Mouse (Mus musculus): ENCODE data around the gene Glrx5. TPM values are rescaled to one million over a fixed set of nuclear protein-coding genes. Genes with fewer than 3 reads are reported as not detected.
A peak's percentile ranks its signal among the peaks of the same experiment; 100 is the strongest.

The Glrx5 gene
- polyA plus RNA-seq, 1 experiment from 2014 or later: 148 TPM

- no peak overlapping the region for H3K4me2 ChIP-seq (replicated peaks)
- peaks cover 15% of the 10 kb centered on the region for H3K9me3 ChIP-seq
- 81% methylated on average over 7 of the region's 7 CpGs for WGBS
- H3K4me3 ChIP-seq (replicated peaks): no peak overlapping the region
- H3K9ac ChIP-seq (replicated peaks): no peak overlapping the region
- no peak overlapping the region for H3K27ac ChIP-seq
- peaks cover 6% of the 10 kb centered on the region; the same call in 1 of the 2 replicates for H3K4me1 ChIP-seq (replicated peaks)
- H3K27me3 ChIP-seq: no peaks in the 10 kb centered on the region
- ATAC-seq: no peak
- 0 out of 2 replicates have a peak, but pooled peaks cover 4% of the 10 kb centered on the region for H3K36me3 ChIP-seq
Observed at GRCm38 (mm10) chr12:105022141-105022540, 10.3 kb upstream of the Glrx5 start.

- no peak overlapping the region for H3K27ac ChIP-seq
- no peak overlapping the region for H3K4me2 ChIP-seq (replicated peaks)
- no peak overlapping the region for H3K9ac ChIP-seq (replicated peaks)
- no peak overlapping the region for H3K4me3 ChIP-seq (replicated peaks)
- H3K27me3 ChIP-seq: no peaks in the 10 kb centered on the region
- 0 out of 2 replicates have a peak, but pooled peaks cover 4% of the 10 kb centered on the region for H3K36me3 ChIP-seq
- 98% methylated on average over 9 of the region's 9 CpGs for WGBS
- no peak for ATAC-seq
- H3K4me1 ChIP-seq (replicated peaks): peaks cover 6% of the 10 kb centered on the region; the same call in 1 of the 2 replicates
- peaks cover 15% of the 10 kb centered on the region for H3K9me3 ChIP-seq
Observed at GRCm38 (mm10) chr12:105022776-105023175, 9.7 kb upstream of the Glrx5 start.

- H3K4me3 ChIP-seq (replicated peaks): no peak overlapping the region
- no peaks in the 10 kb centered on the region for H3K27me3 ChIP-seq
- ATAC-seq: peak; percentile 37; the same call in 1 of the 2 replicates
- H3K9ac ChIP-seq (replicated peaks): no peak overlapping the region
- peaks cover 4% of the 10 kb centered on the region for H3K4me1 ChIP-seq (replicated peaks)
- WGBS: 52% methylated on average over 8 of the region's 8 CpGs
- H3K4me2 ChIP-seq (replicated peaks): no peak overlapping the region
- peaks cover 23% of the 10 kb centered on the region for H3K36me3 ChIP-seq
- peaks cover 15% of the 10 kb centered on the region for H3K9me3 ChIP-seq
- H3K27ac ChIP-seq: no peak overlapping the region
Observed at GRCm38 (mm10) chr12:105025271-105025946, 7.1 kb upstream of the Glrx5 start.

GRCm38 (mm10) chr12:105025947-105026586 lies 6.4 kb upstream of the Glrx5 start:
- H3K27ac ChIP-seq: no peak overlapping the region
- 52% methylated on average over 10 of the region's 10 CpGs for WGBS
- no peak for ATAC-seq
- H3K36me3 ChIP-seq: peaks cover 24% of the 10 kb centered on the region
- peaks cover 11% of the 10 kb centered on the region for H3K4me1 ChIP-seq (replicated peaks)
- no peaks in the 10 kb centered on the region for H3K27me3 ChIP-seq
- no peak overlapping the region for H3K9ac ChIP-seq (replicated peaks)
- no peak overlapping the region for H3K4me3 ChIP-seq (replicated peaks)
- H3K9me3 ChIP-seq: peaks cover 15% of the 10 kb centered on the region
- H3K4me2 ChIP-seq (replicated peaks): no peak overlapping the region

- ATAC-seq: no peak
- Histone ChIP-seq H3K36me3 (peaks cover 24% of the 10 kb centered on the region), H3K27ac (no peak overlapping the region), H3K4me2 (replicated peaks) (no peak overlapping the region), H3K27me3 (no peaks in the 10 kb centered on the region), H3K9me3 (peaks cover 15% of the 10 kb centered on the region), H3K4me3 (replicated peaks) (no peak overlapping the region), H3K4me1 (replicated peaks) (peaks cover 16% of the 10 kb centered on the region), H3K9ac (replicated peaks) (no peak overlapping the region)
- WGBS: 32% methylated on average over 15 of the region's 15 CpGs
Observed at GRCm38 (mm10) chr12:105027323-105027991, 5.0 kb upstream of the Glrx5 start.

- no peak overlapping the region for H3K9ac ChIP-seq (replicated peaks)
- H3K36me3 ChIP-seq: peaks cover 20% of the 10 kb centered on the region
- H3K4me1 ChIP-seq (replicated peaks): peaks cover 36% of the 10 kb centered on the region
- H3K27ac ChIP-seq: no peak overlapping the region
- no peaks in the 10 kb centered on the region for H3K27me3 ChIP-seq
- WGBS: 87% methylated on average over 9 of the region's 9 CpGs
- ATAC-seq: no peak
- H3K9me3 ChIP-seq: no peaks in the 10 kb centered on the region
- H3K4me3 ChIP-seq (replicated peaks): no peak overlapping the region
- no peak overlapping the region for H3K4me2 ChIP-seq (replicated peaks)
Observed at GRCm38 (mm10) chr12:105029890-105030289, 2.6 kb upstream of the Glrx5 start.

GRCm38 (mm10) chr12:105031081-105032058 lies 1.1 kb upstream of the Glrx5 start:
- Histone ChIP-seq H3K4me2 (replicated peaks) (peak overlapping the region; percentile 87), H3K9me3 (no peaks in the 10 kb centered on the region), H3K27me3 (no peaks in the 10 kb centered on the region), H3K36me3 (peaks cover 20% of the 10 kb centered on the region), H3K4me3 (replicated peaks) (peak overlapping the region; percentile 74), H3K27ac (peak overlapping the region; percentile 70), H3K9ac (replicated peaks) (peak overlapping the region; percentile 80), H3K4me1 (replicated peaks) (peaks cover 41% of the 10 kb centered on the region)
- no peak for ATAC-seq
- WGBS: 7% methylated on average over 37 of the region's 37 CpGs

GRCm38 (mm10) chr12:105032832-105033775 lies 616 bp downstream of the Glrx5 start:
- Histone ChIP-seq H3K9me3 (no peaks in the 10 kb centered on the region), H3K27ac (peak overlapping the region; percentile 84), H3K36me3 (peaks cover 24% of the 10 kb centered on the region), H3K4me3 (replicated peaks) (peak overlapping the region; percentile 74), H3K27me3 (no peaks in the 10 kb centered on the region), H3K4me1 (replicated peaks) (peaks cover 46% of the 10 kb centered on the region), H3K4me2 (replicated peaks) (peak overlapping the region; percentile 91), H3K9ac (replicated peaks) (peak overlapping the region; percentile 89)
- 4% methylated on average over 45 of the region's 45 CpGs for WGBS
- peak; percentile 62 for ATAC-seq

- H3K36me3 ChIP-seq: peaks cover 16% of the 10 kb centered on the region
- H3K27ac ChIP-seq: no peak overlapping the region
- ATAC-seq: no peak
- H3K9ac ChIP-seq (replicated peaks): peak overlapping the region; percentile 89
- H3K4me3 ChIP-seq (replicated peaks): peak overlapping the region; percentile 74; the same call in 1 of the 2 replicates
- H3K27me3 ChIP-seq: no peaks in the 10 kb centered on the region
- H3K9me3 ChIP-seq: no peaks in the 10 kb centered on the region
- H3K4me1 ChIP-seq (replicated peaks): peaks cover 46% of the 10 kb centered on the region
- WGBS: 74% methylated on average over 14 of the region's 14 CpGs
- H3K4me2 ChIP-seq (replicated peaks): peak overlapping the region; percentile 91
Observed at GRCm38 (mm10) chr12:105034130-105034769, 1.8 kb downstream of the Glrx5 start.

- Histone ChIP-seq H3K4me2 (replicated peaks) (no peak overlapping the region), H3K27me3 (no peaks in the 10 kb centered on the region), H3K36me3 (peaks cover 33% of the 10 kb centered on the region), H3K9me3 (no peaks in the 10 kb centered on the region), H3K9ac (replicated peaks) (no peak overlapping the region), H3K4me1 (replicated peaks) (peaks cover 33% of the 10 kb centered on the region), H3K4me3 (replicated peaks) (no peak overlapping the region), H3K27ac (no peak overlapping the region)
- WGBS: 92% methylated on average over 11 of the region's 11 CpGs
- ATAC-seq: no peak
Observed at GRCm38 (mm10) chr12:105038211-105038610, 5.7 kb downstream of the Glrx5 start.

Measured in midbrain, embryonic 13.5 days (tissue).